Mouse (Mus musculus) granulocyte monocyte progenitor cell, adult 5-6 weeks (primary cell): ENCODE results near the gene P4ha2. TPM values are rescaled to one million over a fixed set of nuclear protein-coding genes. Genes with fewer than 3 reads are reported as not detected.

Experiments used
- ATAC-seq: replicated peaks from 2 replicates; pipeline ENCODE4 v1.8.0; 2016; ENCODE audit warnings: mild to moderate bottlenecking, moderate TSS enrichment, inconsistent platforms; ENCODE audit not compliant: poor library complexity, severe bottlenecking
- total RNA-seq, 2 experiments: library from RNA; stranded (forward) in 1 of 2; stranded (reverse) in 1 of 2; fragments of 200-712, 200-1000 nt in 1 of 2; fragments of >200 nt in 1 of 2; fragmentation: Nextera tagmentation in 1 of 2; gene quantifications; 2 replicates each; pipeline ENCODE4 v1.2.3; 2014 to 2017

Gene P4ha2
- total RNA-seq, 2 experiments from 2014 or later = not detected

- ATAC-seq = peak; percentile 62
These were observed 31.8 kb upstream of the P4ha2 start for GRCm38 (mm10) chr11:54067996-54068519.

DNA sequence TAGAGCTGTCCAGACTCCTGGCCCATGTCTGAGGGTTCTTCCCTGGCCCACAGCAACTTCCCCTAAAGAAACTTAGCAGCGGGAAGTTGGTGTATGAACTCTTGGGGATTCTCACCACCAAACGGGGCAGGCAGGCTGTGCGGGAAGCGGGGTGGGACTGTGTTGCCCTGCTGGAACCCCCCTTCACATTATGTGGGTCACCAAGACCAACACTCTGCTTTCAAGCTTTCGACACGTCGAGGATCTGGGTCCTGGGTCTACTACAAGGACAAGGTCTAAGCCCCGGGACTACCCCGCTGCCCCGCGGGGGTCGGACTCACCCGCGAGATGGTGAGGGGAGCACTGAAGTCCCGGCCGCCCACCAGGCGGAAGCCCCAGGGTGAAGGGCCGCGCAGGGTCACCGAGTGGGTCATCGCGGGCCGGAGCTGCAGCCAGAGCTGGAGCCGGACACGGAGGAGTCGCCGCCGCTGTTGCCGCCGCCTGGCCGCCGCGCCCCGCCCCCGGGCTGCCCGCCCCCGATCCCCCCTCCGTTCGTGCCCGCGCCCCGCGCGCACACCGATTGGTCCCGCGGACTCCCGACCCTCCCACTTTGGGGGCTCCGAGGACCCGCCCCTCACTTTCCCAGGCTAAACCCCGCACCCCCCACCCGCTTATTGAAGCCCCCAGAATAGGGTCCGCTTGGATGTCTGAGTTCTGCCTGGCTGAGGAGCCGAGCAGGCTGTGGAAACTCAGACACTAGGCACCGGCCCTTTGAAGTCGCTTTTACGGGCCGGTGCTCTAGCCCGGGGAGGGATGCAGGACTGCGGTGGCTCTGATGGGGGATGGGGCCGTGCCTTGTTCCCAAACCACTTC lies 31.1 kb upstream of the P4ha2 start, which contains the start of gene Pdlim4:
Gene Pdlim4 (minus strand): TSS at position 495 of the 852 bp plus-strand sequence.
- ATAC-seq = peak; percentile 54

DNA sequence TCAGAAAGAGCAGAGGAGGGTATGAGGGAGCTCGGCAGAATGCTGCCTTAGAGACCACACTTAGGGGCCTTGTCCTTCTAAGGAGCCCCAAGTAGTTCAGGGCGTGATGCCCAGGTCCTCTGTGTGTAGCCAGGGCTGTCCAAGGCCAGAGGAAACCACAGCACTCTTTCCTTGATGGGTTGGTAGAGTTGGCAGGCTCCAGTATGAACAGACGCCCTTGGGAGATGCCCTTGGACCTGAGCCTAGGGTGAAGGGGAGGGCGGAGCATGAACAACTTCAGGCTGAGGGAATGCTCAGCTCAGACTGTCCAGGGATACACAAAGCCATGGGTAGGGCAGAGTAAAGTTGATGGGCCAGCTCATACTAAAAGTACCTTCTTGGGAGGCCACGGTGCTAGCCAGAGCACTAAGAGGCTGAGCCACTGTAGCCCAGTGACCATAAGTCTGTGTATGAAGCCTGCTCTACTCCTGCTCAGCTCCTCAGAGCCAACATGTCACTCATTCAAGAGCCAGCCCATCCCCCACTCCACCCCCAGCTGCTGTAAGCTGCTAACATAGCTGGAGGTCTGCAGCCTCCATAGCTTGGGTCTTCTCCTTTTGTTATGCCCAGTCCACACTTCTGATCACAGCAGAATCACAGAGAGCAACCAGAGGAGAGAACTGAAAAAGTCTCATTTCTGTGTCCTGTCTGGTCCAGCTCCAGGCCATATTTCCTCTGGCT lies 28.0 kb upstream of the P4ha2 start:
- ATAC-seq = no peak

DNA sequence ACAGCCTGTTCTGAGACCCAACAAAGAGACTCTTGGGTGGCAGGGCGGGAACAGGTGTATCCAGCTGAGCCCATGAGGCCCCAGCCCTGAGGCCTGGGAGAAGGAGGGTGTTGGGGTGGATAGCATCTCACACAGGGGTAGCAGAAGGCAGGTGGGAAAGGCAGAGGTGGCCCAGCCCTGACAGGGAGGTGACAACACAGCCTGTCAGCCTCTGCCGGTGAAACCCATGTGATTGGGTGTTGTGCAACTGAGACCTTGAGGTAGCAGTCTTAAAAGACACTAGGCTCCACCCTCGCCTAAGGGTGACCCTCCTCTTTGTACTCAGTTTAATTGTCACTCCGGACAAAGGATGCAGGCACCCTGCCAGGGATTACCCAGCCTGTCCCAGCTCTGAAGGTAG lies 26.6 kb upstream of the P4ha2 start:
- no peak for ATAC-seq

DNA sequence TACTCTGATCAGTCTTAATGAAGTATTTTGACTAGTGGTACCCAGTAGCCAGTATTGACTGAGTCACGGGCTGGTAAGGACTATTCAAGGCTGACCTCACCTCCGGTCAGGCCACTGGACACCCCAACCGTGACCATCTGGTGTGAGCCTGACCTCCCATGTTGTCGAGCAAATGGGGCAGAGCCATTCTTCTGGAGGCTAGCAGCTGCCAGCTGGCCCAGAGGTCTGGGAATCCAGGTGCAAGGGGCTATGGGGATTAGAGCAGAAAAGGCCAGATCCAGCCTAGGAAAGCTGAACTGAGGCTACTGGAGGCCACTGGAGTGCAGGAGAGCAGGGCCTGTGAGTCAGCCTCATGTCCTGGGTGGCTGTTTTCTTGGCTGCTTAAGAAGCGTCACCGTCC lies 24.5 kb upstream of the P4ha2 start:
- no peak for ATAC-seq

GRCm38 (mm10) chr11:54076101-54076500 lies 23.8 kb upstream of the P4ha2 start:
- no peak for ATAC-seq

DNA sequence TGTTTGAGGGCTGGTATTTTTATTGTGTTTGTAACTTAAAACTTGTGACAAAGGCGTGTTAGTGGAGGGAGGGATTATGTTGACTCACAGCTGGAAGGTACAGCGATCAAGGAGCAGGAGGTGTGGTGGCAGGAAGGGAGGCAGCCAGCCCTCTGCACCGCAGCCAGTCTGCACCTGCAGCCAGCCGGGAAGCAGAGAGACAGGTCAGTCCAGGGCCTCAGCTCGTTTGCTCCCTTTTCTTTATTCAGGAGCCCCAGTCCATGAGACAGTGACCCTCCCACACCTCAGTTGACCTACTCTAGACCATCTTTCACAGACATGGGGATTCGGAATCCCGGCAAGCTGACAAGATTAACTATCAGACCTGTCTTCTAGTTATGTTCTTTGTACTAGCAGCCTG lies 19.5 kb upstream of the P4ha2 start:
- no peak for ATAC-seq

GRCm38 (mm10) chr11:54082725-54083124 lies 17.2 kb upstream of the P4ha2 start:
- no peak for ATAC-seq

- ATAC-seq = no peak
These were observed 14.9 kb upstream of the P4ha2 start for GRCm38 (mm10) chr11:54084976-54085375.

DNA sequence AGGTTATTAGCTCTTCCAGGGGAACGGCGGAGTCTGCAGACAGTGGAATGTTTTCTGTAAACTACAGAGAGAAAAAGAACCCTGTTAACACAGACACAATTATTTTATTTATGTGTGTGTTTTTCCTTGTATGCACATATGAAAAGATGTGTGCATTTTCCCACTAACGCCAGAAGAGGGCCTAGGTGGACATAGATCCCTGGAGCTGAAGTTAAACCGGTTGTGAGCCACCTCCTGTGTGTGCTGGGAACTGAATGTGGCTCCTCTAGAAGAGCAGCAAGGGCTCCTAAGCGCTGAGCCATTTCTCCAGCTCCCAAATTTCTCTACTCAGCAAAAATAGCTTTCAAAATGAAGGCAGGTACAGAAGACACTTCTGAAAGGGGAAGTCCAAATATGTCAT lies 14.1 kb upstream of the P4ha2 start:
- ATAC-seq = peak; percentile 29; the same call in 1 of the 2 replicates

- ATAC-seq = peak; percentile 66
These were observed 11.5 kb upstream of the P4ha2 start for GRCm38 (mm10) chr11:54088253-54088946.

GRCm38 (mm10) chr11:54088947-54089317 lies 11.0 kb upstream of the P4ha2 start:
- ATAC-seq = peak; percentile 49

DNA sequence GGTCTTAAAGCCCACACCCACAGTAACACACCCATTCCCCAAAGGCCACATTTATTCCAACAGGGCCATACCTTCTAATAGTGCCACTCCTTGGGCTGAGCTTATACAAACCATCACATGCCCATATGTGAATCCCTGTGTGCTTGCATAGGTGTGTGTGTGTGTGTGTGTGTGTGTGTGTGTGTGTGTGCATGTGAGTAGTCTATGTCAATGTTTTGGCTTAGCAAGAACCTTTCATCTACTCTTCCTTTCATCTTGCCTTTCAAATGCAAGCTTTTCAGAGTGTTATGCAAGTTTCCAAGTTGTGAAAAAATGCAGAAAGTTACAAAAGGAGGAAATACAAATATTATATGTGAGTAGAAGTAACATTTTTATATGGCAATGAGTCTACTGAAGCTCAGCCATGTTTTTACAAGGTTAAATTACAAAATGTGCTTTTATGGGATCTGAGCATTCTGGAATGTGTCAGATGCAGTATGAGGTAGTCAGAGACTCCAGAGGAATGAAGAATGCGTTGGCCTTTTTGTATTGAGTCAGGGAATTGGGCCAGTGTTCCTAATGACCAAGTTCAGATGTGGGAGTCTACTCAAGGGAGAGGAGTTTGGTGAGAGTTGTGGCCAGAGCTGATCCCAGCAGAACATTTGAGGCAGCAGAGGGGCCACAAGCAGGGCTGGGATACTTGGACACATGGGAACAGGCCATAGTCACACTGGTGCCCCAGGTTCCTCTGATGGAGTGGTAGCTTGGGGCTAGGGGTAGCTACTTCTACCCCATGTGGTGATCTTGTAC lies 9.6 kb upstream of the P4ha2 start:
- ATAC-seq = no peak

DNA sequence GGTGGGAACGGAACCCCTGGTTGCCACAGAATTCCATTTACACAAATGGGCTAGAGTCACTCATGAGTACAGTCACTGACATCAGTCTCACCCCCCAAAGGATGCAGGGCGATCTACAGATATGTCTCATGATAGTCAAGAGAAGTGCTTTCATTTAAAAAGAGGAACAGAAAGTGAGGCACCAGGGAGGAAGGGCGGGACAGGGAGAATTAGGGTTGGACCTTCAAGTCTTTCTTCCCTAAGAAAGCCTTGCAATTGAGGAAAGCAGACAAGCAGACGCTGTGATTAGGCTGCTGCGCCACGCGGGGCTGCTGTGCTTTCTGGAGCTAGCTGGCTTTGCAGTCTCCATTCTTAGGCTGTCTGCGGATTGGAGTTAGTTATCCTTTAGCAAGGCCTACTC lies 8.2 kb upstream of the P4ha2 start:
- peak; percentile 75 for ATAC-seq

DNA sequence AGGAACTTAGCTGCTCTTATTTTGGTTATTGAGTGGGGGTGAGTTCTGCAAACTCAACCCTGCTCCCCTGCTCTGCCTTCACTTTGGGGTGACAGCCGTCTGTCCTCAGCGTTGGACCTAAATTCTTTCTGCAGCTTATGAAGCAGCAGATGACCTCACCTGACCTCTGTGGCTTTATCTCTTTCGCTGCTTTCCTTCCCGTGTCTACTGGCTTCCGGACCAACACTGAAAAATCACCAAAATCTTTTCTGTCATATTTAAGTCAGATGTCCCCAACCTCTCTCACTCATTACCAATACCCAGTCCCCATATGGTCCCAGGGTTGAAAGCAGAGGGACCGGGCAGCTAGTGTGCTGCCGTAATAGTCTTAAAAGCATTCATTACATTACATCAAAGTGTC lies 7.7 kb upstream of the P4ha2 start:
- ATAC-seq = peak; percentile 10; the same call in 1 of the 2 replicates

DNA sequence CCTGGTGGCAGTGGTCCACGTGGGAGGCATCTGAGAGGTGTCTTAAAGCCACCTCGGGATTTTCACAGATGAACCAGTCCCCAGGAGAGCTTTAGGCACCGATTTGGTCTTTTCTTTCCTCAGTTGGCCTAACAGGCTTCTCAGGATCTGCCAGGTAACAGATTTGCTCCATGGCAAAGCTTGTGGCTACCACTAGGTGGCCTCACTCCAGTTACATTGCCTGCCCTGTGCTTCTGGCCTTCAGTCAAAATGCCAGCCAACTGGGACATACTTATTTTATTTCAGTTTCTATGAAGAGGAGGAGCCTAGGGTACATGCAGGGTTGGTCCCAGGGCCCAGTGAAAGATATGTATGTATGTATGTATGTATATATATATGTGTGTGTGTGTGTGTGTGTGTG lies 6.9 kb upstream of the P4ha2 start:
- ATAC-seq = 0 out of 2 replicates have a peak, but pooled peaks have one; percentile 8

- peak; percentile 76 for ATAC-seq
These were observed 1.0 kb downstream of the P4ha2 start for GRCm38 (mm10) chr11:54100692-54101591.

DNA sequence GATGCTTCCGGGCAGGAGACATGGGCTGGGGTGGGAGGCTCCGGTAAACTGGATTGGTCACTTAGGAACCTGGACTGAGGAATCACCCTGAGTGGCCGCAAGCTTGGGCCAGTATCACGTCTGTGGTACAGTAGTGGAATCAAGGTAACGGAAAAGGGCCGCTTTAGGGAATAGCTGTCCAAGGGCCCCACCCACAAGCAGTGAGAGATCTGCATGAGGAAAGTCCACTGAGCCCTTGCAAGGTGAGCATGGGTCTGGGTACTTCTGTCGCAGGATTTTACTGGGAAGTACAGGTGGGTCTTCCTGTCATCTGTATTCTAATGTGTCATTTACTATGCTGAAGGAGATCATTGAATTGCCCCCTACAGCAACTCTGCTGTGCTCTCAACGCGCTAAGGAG lies 1.8 kb downstream of the P4ha2 start:
- ATAC-seq = no peak
